Mouse (Mus musculus): ENCODE data around the gene Vps18. TPM values are rescaled to one million over a fixed set of nuclear protein-coding genes. Genes with fewer than 3 reads are reported as not detected.

The Vps18 gene
- total and polyA plus RNA-seq, 3 experiments: 9.0 to 33.3 (median 21.2) TPM

- H3K36me3 ChIP-seq (replicated peaks): peaks cover 67% of the 10 kb centered on the region
- H3K4me3 ChIP-seq (ENCODE audit: low read depth, low read length): peak overlapping the region; percentile 63; the same call in 1 of the 2 replicates
Observed at GRCm38 (mm10) chr2:119299981-119300818, 11.7 kb downstream of the Vps18 start.

GRCm38 (mm10) chr2:119300819-119301493 lies 12.4 kb downstream of the Vps18 start:
- ATAC-seq (ENCODE audit: extremely low read depth, insufficient number of reproducible peaks, low FRiP score, poor library complexity, severe bottlenecking) (no peak), DNase-seq (ENCODE audit: low spot score) (no peak)
- Histone ChIP-seq H3K27me3 (ENCODE audit: insufficient read depth, low read length) (no peaks in the 10 kb centered on the region), H3K4me3 (ENCODE audit: low read depth, low read length) (peak overlapping the region; percentile 63; the same call in 1 of the 2 replicates), H3K9me3 (replicated peaks) (no peaks in the 10 kb centered on the region), H3K36me3 (replicated peaks) (peaks cover 61% of the 10 kb centered on the region), H3K4me1 (ENCODE audit: insufficient read depth, low read depth, low read length) (peaks cover 92% of the 10 kb centered on the region)
- no peak for TF ChIP-seq CTCF (IDR thresholded peaks at IDR 0.05; ENCODE audit: low read depth, low read length)
- TF ChIP-seq GATA1 (IDR thresholded peaks at IDR 0.05; ENCODE audit: borderline replicate concordance, low read length): no peak
- no peak for TF ChIP-seq GATA2 (IDR thresholded peaks at IDR 0.05; ENCODE audit: borderline replicate concordance, low read depth, low read length)
- no peak for TF ChIP-seq POLR2AphosphoS5 (IDR thresholded peaks at IDR 0.05; ENCODE audit: insufficient replicate concordance, low read depth, low read length)
- no peak for TF ChIP-seq TAL1 (conservative IDR thresholded peaks at IDR 0.05; ENCODE audit: low read depth, low read length)

More at GRCm38 (mm10) chr2:119299981-119300818, 11.7 kb downstream of the Vps18 start:
- TF ChIP-seq TAL1 (conservative IDR thresholded peaks at IDR 0.05; ENCODE audit: low read depth, low read length) (no peak; the same call in 1 of the 2 replicates), CTCF (IDR thresholded peaks at IDR 0.05; ENCODE audit: low read depth, low read length) (peak; percentile 58), GATA2 (IDR thresholded peaks at IDR 0.05; ENCODE audit: borderline replicate concordance, low read depth, low read length) (no peak), POLR2AphosphoS5 (IDR thresholded peaks at IDR 0.05; ENCODE audit: insufficient replicate concordance, low read depth, low read length) (no peak), GATA1 (IDR thresholded peaks at IDR 0.05; ENCODE audit: borderline replicate concordance, low read length) (no peak)
- peak; percentile 48 for ATAC-seq (ENCODE audit: extremely low read depth, insufficient number of reproducible peaks, low FRiP score, poor library complexity, severe bottlenecking)
- peaks cover 87% of the 10 kb centered on the region for H3K4me1 ChIP-seq (ENCODE audit: insufficient read depth, low read depth, low read length)
- H3K27me3 ChIP-seq (ENCODE audit: insufficient read depth, low read length): no peaks in the 10 kb centered on the region
- H3K9me3 ChIP-seq (replicated peaks): no peaks in the 10 kb centered on the region
- peak; percentile 81 for DNase-seq (ENCODE audit: low spot score)

- Histone ChIP-seq H3K4me1 (ENCODE audit: insufficient read depth, low read depth, low read length) (peaks cover 89% of the 10 kb centered on the region), H3K27me3 (ENCODE audit: insufficient read depth, low read length) (no peaks in the 10 kb centered on the region), H3K9me3 (replicated peaks) (no peaks in the 10 kb centered on the region), H3K4me3 (ENCODE audit: low read depth, low read length) (peak overlapping the region; percentile 40; the same call in 1 of the 2 replicates), H3K36me3 (replicated peaks) (peaks cover 43% of the 10 kb centered on the region)
- TF ChIP-seq CTCF (IDR thresholded peaks at IDR 0.05; ENCODE audit: low read depth, low read length) (no peak), GATA2 (IDR thresholded peaks at IDR 0.05; ENCODE audit: borderline replicate concordance, low read depth, low read length) (no peak), GATA1 (IDR thresholded peaks at IDR 0.05; ENCODE audit: borderline replicate concordance, low read length) (no peak), POLR2AphosphoS5 (IDR thresholded peaks at IDR 0.05; ENCODE audit: insufficient replicate concordance, low read depth, low read length) (no peak), TAL1 (conservative IDR thresholded peaks at IDR 0.05; ENCODE audit: low read depth, low read length) (no peak)
- ATAC-seq (ENCODE audit: extremely low read depth, insufficient number of reproducible peaks, low FRiP score, poor library complexity, severe bottlenecking) (no peak), DNase-seq (ENCODE audit: low spot score) (no peak)
Observed at GRCm38 (mm10) chr2:119302876-119303275, 14.3 kb downstream of the Vps18 start.

- DNase-seq (ENCODE audit: low spot score) (no peak), ATAC-seq (ENCODE audit: extremely low read depth, insufficient number of reproducible peaks, low FRiP score, poor library complexity, severe bottlenecking) (peak; percentile 69)
- peaks cover 75% of the 10 kb centered on the region for H3K4me1 ChIP-seq (ENCODE audit: insufficient read depth, low read depth, low read length)
Observed at GRCm38 (mm10) chr2:119304391-119304790, 15.9 kb downstream of the Vps18 start.

GRCm38 (mm10) chr2:119304798-119305208 lies 16.3 kb downstream of the Vps18 start:
- ATAC-seq (ENCODE audit: extremely low read depth, insufficient number of reproducible peaks, low FRiP score, poor library complexity, severe bottlenecking) (no peak; the same call in 1 of the 2 replicates), DNase-seq (ENCODE audit: low spot score) (no peak)
- Histone ChIP-seq H3K4me1 (ENCODE audit: insufficient read depth, low read depth, low read length) (peaks cover 71% of the 10 kb centered on the region), H3K4me3 (ENCODE audit: low read depth, low read length) (peak overlapping the region; percentile 56; the same call in 1 of the 2 replicates), H3K27me3 (ENCODE audit: insufficient read depth, low read length) (no peaks in the 10 kb centered on the region), H3K36me3 (replicated peaks) (peaks cover 24% of the 10 kb centered on the region), H3K9me3 (replicated peaks) (no peaks in the 10 kb centered on the region)
- TF ChIP-seq GATA2 (IDR thresholded peaks at IDR 0.05; ENCODE audit: borderline replicate concordance, low read depth, low read length) (no peak), CTCF (IDR thresholded peaks at IDR 0.05; ENCODE audit: low read depth, low read length) (no peak), POLR2AphosphoS5 (IDR thresholded peaks at IDR 0.05; ENCODE audit: insufficient replicate concordance, low read depth, low read length) (no peak)

More at GRCm38 (mm10) chr2:119304391-119304790, 15.9 kb downstream of the Vps18 start:
- no peak overlapping the region; the same call in 1 of the 2 replicates for H3K4me3 ChIP-seq (ENCODE audit: low read depth, low read length)
- H3K9me3 ChIP-seq (replicated peaks): no peaks in the 10 kb centered on the region
- H3K36me3 ChIP-seq (replicated peaks): peaks cover 28% of the 10 kb centered on the region
- TF ChIP-seq POLR2AphosphoS5 (IDR thresholded peaks at IDR 0.05; ENCODE audit: insufficient replicate concordance, low read depth, low read length) (no peak), TAL1 (conservative IDR thresholded peaks at IDR 0.05; ENCODE audit: low read depth, low read length) (peak; percentile 73; the same call in 1 of the 2 replicates)
- H3K27me3 ChIP-seq (ENCODE audit: insufficient read depth, low read length): no peaks in the 10 kb centered on the region

GRCm38 (mm10) chr2:119311544-119311943 lies 23.0 kb downstream of the Vps18 start:
- DNase-seq (ENCODE audit: low spot score) (no peak), ATAC-seq (ENCODE audit: extremely low read depth, insufficient number of reproducible peaks, low FRiP score, poor library complexity, severe bottlenecking) (no peak)
- Histone ChIP-seq H3K4me1 (ENCODE audit: insufficient read depth, low read depth, low read length) (peaks cover 25% of the 10 kb centered on the region), H3K9me3 (replicated peaks) (no peaks in the 10 kb centered on the region; the same call in 1 of the 2 replicates), H3K4me3 (ENCODE audit: low read depth, low read length) (no peak overlapping the region), H3K27me3 (ENCODE audit: insufficient read depth, low read length) (peaks cover 42% of the 10 kb centered on the region), H3K36me3 (replicated peaks) (no peaks in the 10 kb centered on the region)
- TF ChIP-seq GATA1 (IDR thresholded peaks at IDR 0.05; ENCODE audit: borderline replicate concordance, low read length) (no peak), GATA2 (IDR thresholded peaks at IDR 0.05; ENCODE audit: borderline replicate concordance, low read depth, low read length) (no peak)

Data from G1E (cell line).